Mouse (Mus musculus) c-Kit-positive CD71-negative TER-119-negative erythroid progenitor cells, embryonic 14.5 days (primary cell): ENCODE measurements around the gene Gm20695.
"Not testable (repeated sequence)": the region's sequence is repeated elsewhere in the genome, so short reads cannot be mapped to it uniquely, and the experiment has no call there.

Source experiments
- DNase-seq: peaks from one replicate; pipeline ENCODE4 v3.0.0-alpha.2; 2013; ENCODE audit warnings: low read depth

Gm20695 gene

DNA sequence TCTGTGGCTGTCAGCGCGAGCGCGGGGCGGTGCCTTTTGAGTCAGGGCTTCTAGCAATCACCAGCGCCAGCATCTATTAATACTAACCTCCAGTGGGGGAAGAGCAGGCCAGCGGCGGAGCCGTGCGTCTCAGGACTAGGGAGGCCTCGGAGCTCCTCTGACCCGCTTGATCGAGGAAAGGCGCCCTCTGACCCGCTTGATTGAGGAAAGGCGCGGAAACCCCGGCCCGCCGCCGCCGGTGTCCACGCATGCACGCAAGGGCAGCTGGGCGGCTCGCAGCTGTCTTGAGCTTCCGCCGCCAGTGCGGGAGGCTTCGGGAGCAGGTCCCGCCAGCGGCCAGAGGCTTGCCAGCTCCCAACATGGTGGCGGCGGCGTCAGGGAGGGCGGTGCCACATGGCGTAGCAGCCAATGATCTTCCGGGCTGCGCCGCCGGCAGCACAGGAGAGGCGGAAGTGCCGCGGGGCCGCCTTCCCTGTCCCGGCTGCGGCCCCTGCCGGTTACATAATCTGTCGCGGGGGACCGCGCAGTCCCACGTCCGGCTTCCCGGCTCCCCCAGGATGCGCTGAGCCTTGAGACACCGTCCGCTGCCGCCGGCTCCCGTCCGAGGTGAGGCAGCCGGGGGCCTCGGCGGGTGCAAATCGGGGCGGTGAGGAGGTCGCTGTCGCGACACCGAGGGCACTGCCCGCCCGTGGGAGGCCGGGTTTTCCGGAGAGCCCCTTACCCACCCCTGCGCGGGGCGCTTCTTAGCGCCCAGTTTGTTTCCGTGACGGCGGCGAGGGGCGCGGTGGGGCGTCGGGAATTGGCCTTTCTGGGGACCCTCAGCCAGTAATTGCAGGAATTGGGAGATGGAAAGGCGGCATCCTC is at the start of gene Gm20695, which contains the start of gene Zfp597:
TSS of gene Gm20695 (plus strand) at position 448 of the 864 bp plus-strand sequence.
TSS of gene Zfp597 (minus strand) at position 361 of the 864 bp plus-strand sequence.
- DNase-seq = peak; percentile 91

GRCm38 (mm10) chr16:3835461-3835860 is 49.0 kb upstream of the Gm20695 start:
- DNase-seq = no peak

- no peak for DNase-seq
Observed at GRCm38 (mm10) chr16:3839157-3839885, 45.1 kb upstream of the Gm20695 start.

DNA sequence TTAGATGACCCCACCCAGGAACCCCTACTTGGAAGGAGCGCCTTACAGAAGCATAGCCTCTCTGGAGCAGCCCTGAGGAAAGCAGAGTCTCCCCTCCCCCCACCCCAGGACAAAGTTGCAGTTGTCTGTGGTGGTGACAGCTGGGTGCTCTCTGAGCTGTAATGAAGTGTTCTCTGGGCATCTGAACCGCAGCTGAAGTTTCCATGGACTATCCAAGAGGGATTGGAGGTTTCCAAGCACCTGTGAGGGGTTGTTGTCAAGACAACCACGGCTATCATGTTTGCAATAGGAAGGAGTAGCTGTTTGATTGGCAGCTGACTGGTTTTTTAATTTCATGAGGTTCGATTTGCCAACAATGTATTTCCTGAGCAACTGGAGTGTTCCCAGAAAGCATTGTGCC is 41.5 kb upstream of the Gm20695 start:
- DNase-seq = no peak

GRCm38 (mm10) chr16:3843796-3844195 is 40.7 kb upstream of the Gm20695 start:
- no peak for DNase-seq

GRCm38 (mm10) chr16:3846711-3847518 is 37.5 kb upstream of the Gm20695 start, which contains the start of gene Zfp174:
Gene Zfp174 (plus strand): TSS chr16:3847268.
- DNase-seq = peak; percentile 87

DNA sequence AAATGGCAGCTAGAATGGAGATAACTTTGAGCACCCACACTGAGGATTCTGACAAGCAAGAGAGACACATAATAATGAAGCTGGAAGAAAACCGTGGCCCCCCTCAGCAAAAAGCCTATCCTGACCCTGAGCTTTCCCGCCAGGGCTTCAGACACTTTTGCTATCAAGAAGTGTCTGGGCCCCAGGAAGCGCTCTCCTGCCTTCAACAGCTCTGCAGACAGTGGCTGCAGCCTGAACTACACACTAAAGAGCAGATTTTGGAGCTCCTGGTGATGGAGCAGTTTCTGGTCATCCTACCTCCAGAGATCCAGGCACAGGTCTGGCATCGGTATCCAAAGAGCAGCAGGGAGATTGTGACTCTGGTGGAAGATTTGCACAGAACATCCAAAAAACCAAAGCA is 36.6 kb upstream of the Gm20695 start:
- no peak for DNase-seq

- DNase-seq = no peak
Observed at GRCm38 (mm10) chr16:3848416-3848815, 36.0 kb upstream of the Gm20695 start.

GRCm38 (mm10) chr16:3851301-3851700 is 33.1 kb upstream of the Gm20695 start:
- DNase-seq = not testable (repeated sequence)

DNA sequence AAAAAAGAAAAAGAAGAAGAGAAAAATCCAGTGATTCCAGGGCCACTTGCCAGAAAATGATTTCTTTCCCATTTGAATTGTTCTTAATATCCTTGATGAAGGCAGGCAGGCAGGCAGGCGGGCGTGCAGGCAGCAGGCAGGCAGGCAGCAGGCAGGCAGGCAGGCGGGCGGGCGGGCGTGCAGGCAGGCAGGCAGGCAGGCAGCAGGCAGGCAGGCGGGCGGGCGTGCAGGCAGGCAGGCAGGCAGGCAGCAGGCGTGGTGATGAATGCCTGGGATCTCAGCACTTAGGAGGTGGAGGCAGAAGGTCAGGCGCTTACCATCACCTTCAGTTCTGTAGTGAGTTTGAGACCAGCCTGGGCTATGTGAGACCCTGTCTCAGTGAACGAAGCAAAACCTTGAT is 31.9 kb upstream of the Gm20695 start:
- DNase-seq = no peak

DNA sequence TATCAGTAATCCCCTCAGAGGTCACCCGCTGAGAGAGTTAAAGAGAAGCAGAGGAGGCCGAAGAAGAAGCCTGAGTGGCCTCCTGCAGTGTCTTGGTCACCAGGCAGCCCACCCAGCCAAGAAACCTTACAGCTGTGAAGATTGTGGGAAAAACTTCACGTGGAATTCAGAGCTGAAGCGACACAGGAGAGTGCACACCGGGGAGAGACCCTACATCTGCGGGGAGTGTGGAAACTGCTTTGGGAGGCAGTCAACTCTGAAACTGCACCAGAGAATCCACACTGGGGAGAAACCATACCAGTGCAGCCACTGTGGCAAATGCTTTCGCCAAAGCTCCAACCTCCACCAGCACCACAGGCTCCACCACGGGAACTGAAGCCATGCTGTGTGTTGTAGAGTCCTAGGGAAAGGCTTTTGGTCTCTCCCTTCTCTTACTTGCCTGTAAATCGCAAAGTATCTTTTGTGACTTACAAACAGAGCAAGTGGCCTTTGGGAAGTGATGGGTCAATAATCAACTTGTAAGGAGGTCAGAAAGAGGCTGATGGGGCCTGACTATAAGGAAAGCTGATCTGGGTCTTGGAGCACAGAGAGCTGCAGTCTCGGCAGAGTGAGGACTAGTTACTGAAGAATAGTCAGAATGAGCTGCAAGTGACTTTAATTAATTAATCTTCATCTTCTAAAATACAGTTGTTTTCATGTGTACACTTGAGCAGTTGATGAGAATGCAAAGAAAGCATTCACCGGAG is 29.8 kb upstream of the Gm20695 start:
- DNase-seq = no peak

- no peak for DNase-seq
Observed at GRCm38 (mm10) chr16:3855776-3856175, 28.7 kb upstream of the Gm20695 start.

GRCm38 (mm10) chr16:3859254-3859653 is 25.2 kb upstream of the Gm20695 start:
- no peak for DNase-seq

DNA sequence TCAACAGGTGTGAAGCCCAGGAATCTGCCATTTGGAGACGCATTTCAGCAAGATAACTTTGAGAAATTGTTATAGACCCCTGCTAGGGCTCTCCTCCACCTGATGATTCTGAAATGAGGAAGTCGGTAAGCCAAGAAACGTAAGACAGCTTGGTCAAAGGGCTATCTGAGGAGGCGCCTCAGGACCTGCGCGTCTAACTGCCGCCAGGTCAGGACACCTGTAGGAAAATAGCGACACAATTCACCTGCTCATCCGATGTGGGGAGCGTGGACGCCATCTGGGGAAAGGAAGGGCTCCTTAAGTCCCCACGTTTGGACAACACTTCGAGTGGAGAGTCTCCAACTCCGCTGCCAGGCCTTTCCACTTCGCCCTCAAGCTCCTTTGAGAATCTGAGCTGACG is 12.6 kb upstream of the Gm20695 start:
- DNase-seq = no peak

- DNase-seq = peak; percentile 80
Observed at GRCm38 (mm10) chr16:3872216-3873047, 12.0 kb upstream of the Gm20695 start, which contains the start of gene Naa60. Gene Naa60 (plus strand): TSS chr16:3872375.

DNA sequence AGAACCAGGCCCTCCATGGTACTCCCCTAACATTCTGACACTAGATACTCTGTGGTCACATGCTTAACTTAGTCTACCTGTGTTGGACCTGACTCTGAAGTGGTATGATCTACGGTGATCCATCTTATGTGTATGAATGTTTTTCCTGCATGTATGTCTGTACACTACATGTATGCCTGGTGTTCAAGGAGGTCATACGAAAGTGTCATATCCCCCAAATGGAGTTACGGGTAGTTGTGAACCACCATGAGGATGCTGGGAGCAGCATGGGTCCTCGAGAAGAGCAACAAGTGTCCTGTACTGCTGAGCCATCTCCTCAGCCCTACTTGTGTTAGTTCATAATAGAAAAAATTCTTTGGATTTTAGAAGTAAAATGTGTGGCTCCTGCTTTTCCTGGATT is 8.1 kb upstream of the Gm20695 start:
- DNase-seq = no peak

GRCm38 (mm10) chr16:3885065-3885670 is 720 bp downstream of the Gm20695 start:
- DNase-seq = no peak

DNA sequence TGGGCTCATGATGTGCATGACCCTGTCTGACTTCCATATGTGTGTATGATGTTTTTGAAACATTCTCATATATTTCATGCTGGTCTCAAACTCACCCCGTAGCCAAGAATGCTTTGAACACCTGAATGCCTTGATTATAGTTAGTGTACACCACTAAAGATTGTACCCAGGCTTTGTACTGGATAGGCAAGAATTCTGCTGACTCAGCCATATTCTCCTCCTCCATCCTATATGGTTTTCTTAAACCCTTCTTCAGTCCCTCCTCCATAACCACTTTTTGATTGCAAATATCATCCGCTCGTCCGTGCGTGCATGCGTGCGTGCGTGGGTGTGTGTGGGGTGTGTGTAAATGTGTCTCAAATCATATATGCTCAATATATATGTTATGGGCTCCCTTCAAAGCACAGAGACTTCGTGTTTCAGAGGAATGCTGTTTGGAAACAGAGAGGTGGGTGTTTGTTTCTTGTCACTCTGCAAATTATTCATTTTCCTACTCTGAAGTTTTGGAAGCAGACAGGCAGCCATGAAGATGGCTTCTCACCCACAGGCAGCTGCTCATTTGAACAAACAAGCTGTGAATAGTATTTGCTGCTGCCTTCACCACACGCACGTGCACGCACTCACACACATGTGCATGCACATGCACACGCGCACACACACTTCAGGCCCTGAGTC is 7.3 kb downstream of the Gm20695 start:
- no peak for DNase-seq

DNA sequence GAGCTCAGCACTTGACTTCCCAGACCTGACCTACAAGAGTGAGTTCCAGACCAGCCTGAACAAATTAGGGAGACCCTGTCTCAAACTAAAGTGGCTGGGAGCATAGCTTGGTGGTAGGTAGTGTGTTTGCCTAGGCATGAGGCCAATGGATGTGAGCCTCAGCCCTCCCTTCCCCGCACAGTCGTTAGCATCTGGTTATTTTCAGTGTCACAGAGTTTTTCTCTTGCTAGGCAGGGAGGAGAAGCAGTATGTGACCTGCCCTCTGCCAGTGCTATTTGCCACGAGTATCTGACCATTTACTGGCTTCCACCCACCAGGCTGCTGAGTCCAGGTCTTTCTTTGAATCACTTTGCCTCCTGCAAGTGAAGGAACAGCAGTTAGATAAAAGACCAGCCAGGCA is 9.3 kb downstream of the Gm20695 start:
- DNase-seq = no peak
